Mouse (Mus musculus): ENCODE measurements around the gene Ankrd12. TPM values are rescaled to one million over a fixed set of nuclear protein-coding genes. Genes with fewer than 3 reads are reported as not detected.

Ankrd12 gene
- polyA plus RNA-seq (2017; shearing (Covaris generic)): 189 TPM

GRCm38 (mm10) chr17:66076934-66077333 is at the start of gene Ankrd12:
Ankrd12 (minus strand) TSS chr17:66077089.

GRCm38 (mm10) chr17:66123066-66123815 is 46.4 kb upstream of the Ankrd12 start, which contains the start of gene Ddx11:
Ddx11 (plus strand) TSS chr17:66123520.

DNA sequence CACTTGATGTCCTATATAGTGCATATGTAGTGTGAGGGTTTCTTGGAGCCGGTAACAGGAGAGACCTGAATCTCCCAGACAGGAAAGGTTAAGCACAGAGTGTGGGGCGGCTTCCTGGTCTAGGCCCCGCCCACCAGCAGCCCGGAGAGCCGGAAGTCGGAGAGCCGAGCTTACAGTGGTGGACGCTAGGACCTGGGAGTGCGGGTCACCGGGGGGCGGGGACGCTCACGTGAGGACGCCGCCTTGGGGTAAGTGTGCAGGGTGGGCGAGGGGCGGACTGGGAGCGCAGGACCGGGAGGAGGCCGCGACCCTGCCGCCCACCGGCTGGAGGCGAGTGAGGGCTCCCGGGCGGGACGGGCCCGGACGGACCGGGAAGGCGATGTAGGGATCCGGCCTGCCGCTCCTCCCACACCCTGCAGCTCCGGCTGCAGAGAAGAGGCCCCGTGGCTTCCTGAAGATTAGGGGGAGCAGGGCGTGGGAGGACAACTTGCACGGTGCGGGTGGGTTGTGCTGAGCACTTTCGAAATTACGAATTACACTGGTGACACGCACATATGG is 34.6 kb upstream of the Ankrd12 start, which contains the start of gene Washc1:
Gene Washc1, plus strand, starts transcription at position 144 of the 558 bp plus-strand sequence.

GRCm38 (mm10) chr17:66101380-66102330 is 24.8 kb upstream of the Ankrd12 start, which contains the start of gene Ndufv2:
Ndufv2 (minus strand) TSS chr17:66101559.

DNA sequence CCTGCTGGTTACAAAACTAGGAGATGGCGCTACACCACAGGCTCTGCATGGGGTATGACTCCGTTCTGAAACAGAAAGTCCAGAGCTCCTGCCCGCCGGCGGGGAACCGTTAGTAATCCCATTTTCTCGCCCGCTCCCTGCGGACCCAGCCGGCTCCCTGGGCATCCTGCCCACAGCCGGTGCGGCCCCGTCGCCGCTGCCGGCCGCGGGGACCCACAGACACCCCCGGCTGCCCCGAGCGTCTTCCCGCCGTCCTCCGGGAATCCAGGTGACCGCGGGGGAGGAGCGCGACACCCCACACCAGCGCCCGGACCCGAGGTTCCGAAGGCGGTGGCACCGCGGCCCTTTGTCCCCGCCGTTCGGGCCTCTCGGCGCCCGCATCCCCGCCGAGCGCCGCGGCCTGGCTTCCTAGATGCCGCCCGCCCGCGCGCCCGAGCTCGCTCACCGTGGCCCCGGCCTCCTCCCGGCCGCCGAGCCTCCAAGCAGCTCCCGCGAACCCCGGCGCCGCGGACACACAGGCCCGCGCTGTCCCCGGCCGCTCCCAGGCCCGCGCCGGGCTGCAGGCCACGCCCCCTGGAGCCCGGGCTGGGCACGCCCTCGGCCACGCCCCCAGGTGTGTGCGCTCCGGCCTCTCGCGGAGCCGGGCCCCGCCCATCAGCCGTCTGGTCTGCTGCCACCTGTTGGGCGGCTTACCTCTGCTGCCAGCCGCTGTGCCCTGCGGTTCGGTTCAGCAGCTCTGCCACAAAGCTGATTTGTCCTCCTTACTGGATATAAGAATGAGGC is 126.1 kb downstream of the Ankrd12 start, which contains the start of gene Twsg1:
Gene Twsg1, minus strand, starts transcription at position 605 of the 783 bp plus-strand sequence.

Other genes with a start within 250 kb of the Ankrd12 start
- 46.0 TPM for gene Ralbp1, start 191.3 kb downstream of the Ankrd12 start, polyA plus RNA-seq (2017; shearing (Covaris generic))
- gene Twsg1, start 125.9 kb downstream of the Ankrd12 start, polyA plus RNA-seq (2017; shearing (Covaris generic)): 43.1 TPM
- gene Ndufv2, start 24.5 kb upstream of the Ankrd12 start, polyA plus RNA-seq (2017; shearing (Covaris generic)): 250 TPM
- 16.6 TPM for gene Washc1, start 34.5 kb upstream of the Ankrd12 start, polyA plus RNA-seq (2017; shearing (Covaris generic))
- 36.1 TPM for gene Ddx11, start 46.4 kb upstream of the Ankrd12 start, polyA plus RNA-seq (2017; shearing (Covaris generic))

Data from CD4-positive, CD25-positive, alpha-beta regulatory T cell, adult 9 weeks (primary cell).